Comparison of ENCODE assay signal across 9 mouse cellular contexts in genomic region chr11:67112851-67113202, GRCm38 (mm10). TPM values are rescaled to one million over a fixed set of nuclear protein-coding genes. Genes with fewer than 3 reads are reported as not detected.
A peak's percentile ranks its signal among the peaks of the same experiment; 100 is the strongest.
DNase-seq lines count a peak whose midpoint lies in the region; ATAC-seq and TF ChIP-seq lines count a peak whose summit lies in the region.
"Had no signal": no experiment of that assay in that cellular context is flagged by ENCODE, and none has a peak within 500 bp of the region (broad histone marks: within the 10 kb centered on the region; RNA-seq: fewer than 3 reads in every experiment).

No protein-coding gene starts in this region.

- peak; percentile 58 for DNase-seq in cerebellum, adult 11 months
- DNase-seq in WW6 (ENCODE audit: low read depth, low spot score), result peak; percentile 65
- DNase-seq in cerebellum, postnatal 4 days (ENCODE audit: low spot score in 2 of 2), result peak; percentile 80 to 85
- peak; percentile 67 to 78 for DNase-seq in heart, postnatal 14 days
- DNase-seq in left cerebral cortex, adult 11 months (ENCODE audit: low spot score), result peak; percentile 41
- peak; percentile 78 for DNase-seq in midbrain, embryonic 10.5 days (ENCODE audit: low spot score)
- peak; percentile 9 to 54 for DNase-seq in spleen, adult 2 months (ENCODE audit: low read depth in 1 of 2, low spot score in 2 of 2)

- no peak for TF ChIP-seq POLR2A in spleen, adult 2 months (IDR thresholded peaks at IDR 0.05; ENCODE audit: low read depth, low read length)

- intact Hi-C loops in heart, postnatal 14 days (cut with DNase I), result loop anchor here (1.0 to 10.0 kb wide), 3 partner anchors 124 to 562 kb away; no protein-coding TSS in a partner anchor

- H3K9me3 ChIP-seq in midbrain, embryonic 10.5 days (replicated peaks), result no peaks in the 10 kb centered on the region
- H3K9me3 ChIP-seq: liver, embryonic 15.5 days had no signal

- no peak overlapping the region for H3K27ac ChIP-seq in midbrain, embryonic 10.5 days (replicated peaks)
- H3K27ac ChIP-seq in spleen, adult 2 months (ENCODE audit: insufficient read depth, low read length), result no peak overlapping the region
- H3K27ac ChIP-seq: liver, embryonic 15.5 days had no signal

- H3K27me3 ChIP-seq in midbrain, embryonic 10.5 days (ENCODE audit: low read depth, poor library complexity, severe bottlenecking), result peaks cover 7% of the 10 kb centered on the region; the same call in 1 of the 2 replicates
- no peaks in the 10 kb centered on the region for H3K27me3 ChIP-seq in spleen, adult 2 months (ENCODE audit: control insufficient read depth, insufficient read depth, low read length)
- H3K27me3 ChIP-seq: liver, embryonic 15.5 days had no signal

- H3K4me3 ChIP-seq in midbrain, embryonic 10.5 days, result no peak overlapping the region
- H3K4me3 ChIP-seq in spleen, adult 2 months (ENCODE audit: extremely low read depth, insufficient read depth, insufficient read length), result no peak overlapping the region
- H3K4me3 ChIP-seq: liver, embryonic 15.5 days had no signal

- ATAC-seq in cerebellum, adult (ENCODE audit: insufficient number of reproducible peaks, low FRiP score, low TSS enrichment), result no peak

- H3K4me1 ChIP-seq in midbrain, embryonic 10.5 days, result peaks cover 4% of the 10 kb centered on the region; the same call in 1 of the 2 replicates
- no peaks in the 10 kb centered on the region for H3K4me1 ChIP-seq in spleen, adult 2 months (ENCODE audit: control insufficient read depth, insufficient read depth, insufficient read length)
- H3K4me1 ChIP-seq: liver, embryonic 15.5 days had no signal

- H3K36me3 ChIP-seq in midbrain, embryonic 10.5 days, result no peaks in the 10 kb centered on the region
- H3K36me3 ChIP-seq in spleen, adult 2 months (ENCODE audit: control insufficient read depth, insufficient read depth, low read length), result no peaks in the 10 kb centered on the region
- H3K36me3 ChIP-seq: liver, embryonic 15.5 days had no signal

- 45% methylated on average over 11 of the region's 11 CpGs for WGBS in midbrain, embryonic 10.5 days
- WGBS in spleen, adult 2 months, result 46% methylated on average over 11 of the region's 11 CpGs

- TF ChIP-seq CTCF in spleen, adult 2 months (IDR thresholded peaks at IDR 0.05; ENCODE audit: extremely low read depth, insufficient read depth, insufficient read length, insufficient replicate concordance), result peak; percentile 58; the same call in 1 of the 2 replicates

RNA-seq across cellular contexts. Expression of gene Myh3, which starts 34.7 kb away (rescaled TPM):
- total RNA-seq in heart, postnatal 14 days (2021), result not detected
- 0.11 and 0.37 TPM in 2 replicates for polyA plus RNA-seq in midbrain, embryonic 10.5 days (2016; fragmentation: Nextera tagmentation; extraction: Ambion mirVana)
- polyA plus RNA-seq in spleen, adult 2 months (2012; rRNA removed), result not detected in 2 replicates

RNA-seq across cellular contexts. Expression of gene Myh2, which starts 58.0 kb away (rescaled TPM):
- total RNA-seq in heart, postnatal 14 days (2021), result not detected
- polyA plus RNA-seq in midbrain, embryonic 10.5 days (2016; fragmentation: Nextera tagmentation; extraction: Ambion mirVana), result 0.04 TPM in 1 of 2 replicates, not detected in the other
- 0.01 TPM in 1 of 2 replicates, not detected in the other for polyA plus RNA-seq in spleen, adult 2 months (2012; rRNA removed)

Comparison
In these comparisons a context has a peak if more than half of its experiments do, and no peak if none do; other contexts are left out.
1. DNase-seq: peak in every context shown above with its lines; median percentile 82 in cerebellum, postnatal 4 days; 78 in midbrain, embryonic 10.5 days; 72 in heart, postnatal 14 days; 65 in WW6; 58 in cerebellum, adult 11 months; 41 in left cerebral cortex, adult 11 months; 32 in spleen, adult 2 months.